Mouse (Mus musculus): Measurements from ENCODE around the gene Ssbp4.

- TF ChIP-seq MAFK (IDR thresholded peaks at IDR 0.05; ENCODE audit: insufficient read depth, low read depth, low read length) (no peak), HCFC1 (IDR thresholded peaks at IDR 0.05; ENCODE audit: borderline replicate concordance, insufficient read depth, low read length) (no peak), CHD2 (IDR thresholded peaks at IDR 0.05; ENCODE audit: low read depth, low read length) (no peak)
These were observed 18.4 kb upstream of the Ssbp4 start for GRCm38 (mm10) chr8:70627041-70627440.

Measured in ES-E14 (cell line).